Comparison of ENCODE assay signal across 24 mouse cellular contexts in the genomic region with DNA sequence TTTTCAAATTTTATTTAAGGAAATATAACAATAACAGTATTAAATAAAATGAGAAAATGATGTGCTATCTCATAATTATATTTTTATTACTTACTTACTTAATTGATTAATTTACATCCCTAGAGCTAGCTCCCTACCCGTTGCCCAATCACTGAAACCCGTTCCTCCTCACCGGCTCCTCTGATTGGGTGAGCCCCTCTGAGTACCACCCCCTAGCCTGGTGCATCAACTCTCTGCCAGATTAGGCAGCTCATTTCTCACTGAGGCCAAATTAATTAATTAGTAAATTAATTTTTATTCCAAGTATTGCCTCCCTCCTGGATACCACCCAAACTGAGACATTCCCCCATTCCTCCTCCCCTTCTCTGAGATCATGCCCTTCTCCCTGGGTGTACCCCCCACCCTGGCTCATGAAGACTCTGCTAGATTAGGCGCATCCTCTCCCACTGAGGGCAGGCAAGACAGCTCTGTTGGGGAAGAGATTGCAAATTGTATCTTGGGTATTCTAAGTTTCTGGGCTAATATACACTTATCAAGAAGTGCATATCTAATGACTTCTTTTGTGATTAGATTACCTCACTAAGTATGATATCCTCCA.
A peak's percentile ranks its signal among the peaks of the same experiment; 100 is the strongest.
DNase-seq lines count a peak whose midpoint lies in the region; ATAC-seq and TF ChIP-seq lines count a peak whose summit lies in the region.
"Had no signal": no experiment of that assay in that cellular context is flagged by ENCODE, and none has a peak within 500 bp of the region (broad histone marks: within the 10 kb centered on the region; RNA-seq: fewer than 3 reads in every experiment).

No protein-coding gene starts in this region.

- no peak for TF ChIP-seq CTCF in cerebellum, adult 2 months (IDR thresholded peaks at IDR 0.05; ENCODE audit: borderline replicate concordance, insufficient read depth, low read depth, low read length)

- no peaks in the 10 kb centered on the region for H3K9me3 ChIP-seq in midbrain, embryonic 11.5 days (ENCODE audit: control insufficient read depth, low read length)
- H3K9me3 ChIP-seq in midbrain, embryonic 16.5 days (replicated peaks; ENCODE audit: control insufficient read depth, low read length, poor library complexity, severe bottlenecking), result no peaks in the 10 kb centered on the region
- H3K9me3 ChIP-seq in neural tube, embryonic 11.5 days (ENCODE audit: control insufficient read depth, low read length), result no peaks in the 10 kb centered on the region
- H3K9me3 ChIP-seq: embryonic facial prominence, embryonic 10.5 days; embryonic facial prominence, embryonic 12.5 days; forebrain, embryonic 12.5 days; forebrain, embryonic 15.5 days; G1E had no signal

- ATAC-seq in midbrain, embryonic 11.5 days (ENCODE audit: low FRiP score), result peak; percentile 61; the same call in 1 of the 2 replicates
- ATAC-seq in midbrain, embryonic 16.5 days, result no peak
- ATAC-seq in neural tube, embryonic 11.5 days (ENCODE audit: insufficient read depth, low FRiP score, low TSS enrichment), result peak; percentile 31; the same call in 1 of the 2 replicates
- ATAC-seq: activated CD4-positive, CD25-positive, alpha-beta regulatory T cell, adult 4 months; CD4-positive, CD25-positive, alpha-beta regulatory T cell, adult 4 months; forebrain, embryonic 15.5 days; forebrain, postnatal 0 days; Patski had no signal

- 94% methylated on average over 4 of the region's 4 CpGs for WGBS in cerebellum, adult 2 months
- WGBS in midbrain, embryonic 11.5 days, result 96% methylated on average over 4 of the region's 4 CpGs
- 83% methylated on average over 4 of the region's 4 CpGs for WGBS in midbrain, embryonic 16.5 days
- 94% methylated on average over 4 of the region's 4 CpGs for WGBS in neural tube, embryonic 11.5 days

- no peak overlapping the region for H3K9ac ChIP-seq in midbrain, embryonic 11.5 days (ENCODE audit: low read length)
- no peak overlapping the region for H3K9ac ChIP-seq in midbrain, embryonic 16.5 days (ENCODE audit: low read depth, low read length)
- no peak overlapping the region for H3K9ac ChIP-seq in neural tube, embryonic 11.5 days (ENCODE audit: low read length)
- H3K9ac ChIP-seq: embryonic facial prominence, embryonic 12.5 days; forebrain, embryonic 12.5 days; forebrain, embryonic 15.5 days; forebrain, postnatal 0 days had no signal

- H3K27ac ChIP-seq in cerebellum, adult 2 months (ENCODE audit: insufficient read depth, low read length), result no peak overlapping the region
- no peak overlapping the region for H3K27ac ChIP-seq in midbrain, embryonic 11.5 days (ENCODE audit: low read depth, low read length)
- no peak overlapping the region for H3K27ac ChIP-seq in midbrain, embryonic 16.5 days (ENCODE audit: low read length)
- H3K27ac ChIP-seq in neural tube, embryonic 11.5 days (ENCODE audit: low read depth, low read length), result no peak overlapping the region
- H3K27ac ChIP-seq: embryonic facial prominence, embryonic 10.5 days; embryonic facial prominence, embryonic 12.5 days; forebrain, embryonic 12.5 days; forebrain, embryonic 15.5 days had no signal

- H3K4me3 ChIP-seq in cerebellum, adult 2 months (replicated peaks; ENCODE audit: insufficient read depth, low read depth, low read length), result no peak overlapping the region
- H3K4me3 ChIP-seq in midbrain, embryonic 11.5 days (ENCODE audit: low read depth, low read length), result no peak overlapping the region
- no peak overlapping the region for H3K4me3 ChIP-seq in midbrain, embryonic 16.5 days (ENCODE audit: low read depth, low read length)
- no peak overlapping the region for H3K4me3 ChIP-seq in neural tube, embryonic 11.5 days (ENCODE audit: low read depth, low read length)
- H3K4me3 ChIP-seq: embryonic facial prominence, embryonic 10.5 days; embryonic facial prominence, embryonic 12.5 days; forebrain, embryonic 12.5 days; forebrain, embryonic 15.5 days had no signal

- no peaks in the 10 kb centered on the region for H3K4me1 ChIP-seq in cerebellum, adult 2 months (ENCODE audit: control insufficient read depth, insufficient read depth, low read length)
- no peaks in the 10 kb centered on the region for H3K4me1 ChIP-seq in midbrain, embryonic 11.5 days (ENCODE audit: control insufficient read depth, insufficient read depth, low read length)
- H3K4me1 ChIP-seq in midbrain, embryonic 16.5 days (ENCODE audit: control insufficient read depth, insufficient read depth, low read length), result no peaks in the 10 kb centered on the region
- H3K4me1 ChIP-seq in neural tube, embryonic 11.5 days (ENCODE audit: control insufficient read depth, insufficient read depth, low read length), result no peaks in the 10 kb centered on the region
- H3K4me1 ChIP-seq: embryonic facial prominence, embryonic 10.5 days; embryonic facial prominence, embryonic 12.5 days; forebrain, embryonic 12.5 days; forebrain, embryonic 15.5 days had no signal

- H3K4me2 ChIP-seq in midbrain, embryonic 11.5 days, result no peak overlapping the region
- H3K4me2 ChIP-seq in midbrain, embryonic 16.5 days (ENCODE audit: low read length), result no peak overlapping the region
- no peak overlapping the region for H3K4me2 ChIP-seq in neural tube, embryonic 11.5 days (ENCODE audit: low read depth)
- H3K4me2 ChIP-seq: embryonic facial prominence, embryonic 12.5 days; forebrain, embryonic 12.5 days; forebrain, embryonic 15.5 days had no signal

- no peaks in the 10 kb centered on the region for H3K27me3 ChIP-seq in cerebellum, adult 2 months (ENCODE audit: control insufficient read depth, insufficient read depth, low read length)
- no peaks in the 10 kb centered on the region for H3K27me3 ChIP-seq in midbrain, embryonic 11.5 days (ENCODE audit: control insufficient read depth, insufficient read depth, low read length)
- no peaks in the 10 kb centered on the region for H3K27me3 ChIP-seq in midbrain, embryonic 16.5 days (ENCODE audit: control insufficient read depth, insufficient read depth, low read depth, low read length)
- no peaks in the 10 kb centered on the region for H3K27me3 ChIP-seq in neural tube, embryonic 11.5 days (ENCODE audit: control insufficient read depth, insufficient read depth, low read length)
- H3K27me3 ChIP-seq: CH12.LX; embryonic facial prominence, embryonic 12.5 days; forebrain, embryonic 12.5 days; forebrain, embryonic 15.5 days; Patski had no signal

- no peaks in the 10 kb centered on the region for H3K36me3 ChIP-seq in midbrain, embryonic 11.5 days (ENCODE audit: control insufficient read depth, insufficient read depth, low read length)
- no peaks in the 10 kb centered on the region for H3K36me3 ChIP-seq in midbrain, embryonic 16.5 days (ENCODE audit: control insufficient read depth, insufficient read depth, low read length)
- H3K36me3 ChIP-seq in neural tube, embryonic 11.5 days (ENCODE audit: control insufficient read depth, insufficient read depth, low read length), result no peaks in the 10 kb centered on the region
- H3K36me3 ChIP-seq: embryonic facial prominence, embryonic 10.5 days; embryonic facial prominence, embryonic 12.5 days; forebrain, embryonic 12.5 days; forebrain, embryonic 15.5 days; G1E had no signal

- DNase-seq in cerebellum, postnatal 10 days, result peak; percentile 5 to 8
- no peak for DNase-seq in cerebellum, adult 2 months
- DNase-seq in midbrain, embryonic 11.5 days (ENCODE audit: low spot score, missing footprints), result no peak
- DNase-seq in neural tube, embryonic 11.5 days (ENCODE audit: low spot score), result no peak
- DNase-seq in neural tube, embryonic 10.5 days (ENCODE audit: extremely low spot score, low spot score), result no peak
- DNase-seq: adrenal gland, adult 8-10 months; adrenal gland, postnatal 14 days; adrenal gland, postnatal 36 days; B cell, adult 2 months; cerebellum, adult 11-12 months; cerebellum, adult 8-10 months; cerebellum, adult 9-11 months; cerebellum, postnatal 25 days; forebrain, postnatal 0 days had no signal

- TF ChIP-seq POLR2A in cerebellum, adult 2 months (IDR thresholded peaks at IDR 0.05; ENCODE audit: borderline replicate concordance, insufficient read depth, low read length), result no peak

Comparison
In these comparisons a context has a peak if more than half of its experiments do, and no peak if none do; other contexts are left out.
1. DNase-seq: peak in cerebellum, postnatal 10 days (2 of 2); none in cerebellum, adult 2 months (0 of 2), midbrain, embryonic 11.5 days (single experiment), neural tube, embryonic 11.5 days (single experiment) and neural tube, embryonic 10.5 days (single experiment).